ENCODE assay signal across 27 mouse cellular contexts in genomic region chr1:152169508-152169907, GRCm38 (mm10).
DNase-seq lines count a peak whose midpoint lies in the region; ATAC-seq and TF ChIP-seq lines count a peak whose summit lies in the region.
"Had no signal": no experiment of that assay in that cellular context is flagged by ENCODE, and none has a peak within 500 bp of the region (broad histone marks: within the 10 kb centered on the region; RNA-seq: fewer than 3 reads in every experiment).

No protein-coding gene starts in this region.

- no peak overlapping the region for H3K9ac ChIP-seq in midbrain, embryonic 11.5 days (ENCODE audit: low read length)
- no peak overlapping the region for H3K9ac ChIP-seq in midbrain, embryonic 16.5 days (ENCODE audit: low read depth, low read length)
- no peak overlapping the region for H3K9ac ChIP-seq in midbrain, embryonic 12.5 days (replicated peaks)
- H3K9ac ChIP-seq: embryonic facial prominence, embryonic 13.5 days; forebrain, embryonic 12.5 days; heart, embryonic 13.5 days; kidney, embryonic 15.5 days; limb, embryonic 13.5 days; lung, embryonic 15.5 days; neural tube, embryonic 13.5 days had no signal

- DNase-seq in gastrocnemius, adult 2 months: no peak
- no peak for DNase-seq in gastrocnemius, postnatal 14 days
- peak; percentile 89 for DNase-seq in midbrain, embryonic 11.5 days (ENCODE audit: low spot score, missing footprints)
- DNase-seq in right cerebral cortex, postnatal 36 days (ENCODE audit: low spot score in 2 of 2): no peak
- DNase-seq in MN1 (ENCODE audit: low spot score): no peak
- DNase-seq: adrenal gland, postnatal 10 days; B cell, adult 2 months; cerebellum, adult 11 months; cerebellum, postnatal 36 days; embryo, embryonic 11 days; heart, postnatal 10 days; kidney, adult 18-20 months; kidney, postnatal 36 days; right cerebral cortex, postnatal 14 days; thymus, postnatal 14 days had no signal

- no peak overlapping the region for H3K4me3 ChIP-seq in gastrocnemius, adult 2 months
- H3K4me3 ChIP-seq in midbrain, embryonic 11.5 days (ENCODE audit: low read depth, low read length): no peak overlapping the region
- no peak overlapping the region for H3K4me3 ChIP-seq in midbrain, embryonic 16.5 days (ENCODE audit: low read depth, low read length)
- no peak overlapping the region for H3K4me3 ChIP-seq in midbrain, embryonic 12.5 days
- H3K4me3 ChIP-seq: embryonic facial prominence, embryonic 13.5 days; forebrain, embryonic 12.5 days; heart, embryonic 13.5 days; kidney, embryonic 15.5 days; layer of hippocampus, adult 2 months; left cerebral cortex, adult 2 months; limb, embryonic 13.5 days; lung, embryonic 15.5 days; neural tube, embryonic 13.5 days had no signal

- peak; percentile 34; the same call in 1 of the 2 replicates for ATAC-seq in midbrain, embryonic 11.5 days (ENCODE audit: low FRiP score)
- no peak for ATAC-seq in midbrain, embryonic 16.5 days
- ATAC-seq in midbrain, embryonic 12.5 days (ENCODE audit: low FRiP score, low read depth): peak; percentile 10; the same call in 1 of the 2 replicates

- no peaks in the 10 kb centered on the region for H3K36me3 ChIP-seq in midbrain, embryonic 11.5 days (ENCODE audit: control insufficient read depth, insufficient read depth, low read length)
- no peaks in the 10 kb centered on the region for H3K36me3 ChIP-seq in midbrain, embryonic 16.5 days (ENCODE audit: control insufficient read depth, insufficient read depth, low read length)
- no peaks in the 10 kb centered on the region for H3K36me3 ChIP-seq in midbrain, embryonic 12.5 days
- H3K36me3 ChIP-seq: embryonic facial prominence, embryonic 13.5 days; forebrain, embryonic 12.5 days; heart, embryonic 13.5 days; kidney, embryonic 15.5 days; limb, embryonic 13.5 days; lung, embryonic 15.5 days; neural tube, embryonic 13.5 days had no signal

- intact Hi-C loops in gastrocnemius, adult 2 months (cut with DNase I): loop anchor here (5.0 kb wide), 1 partner anchor 77 kb away; the partner anchor contains the start of gene 1700025G04Rik
- intact Hi-C loops in gastrocnemius, postnatal 14 days (cut with DNase I; ENCODE audit: low total_unique reads): loop anchor here (10.0 kb wide), 1 partner anchor 75 kb away; the partner anchor contains the start of gene 1700025G04Rik

- H3K9me3 ChIP-seq in midbrain, embryonic 11.5 days (ENCODE audit: control insufficient read depth, low read length): no peaks in the 10 kb centered on the region
- H3K9me3 ChIP-seq in midbrain, embryonic 16.5 days (replicated peaks; ENCODE audit: control insufficient read depth, low read length, poor library complexity, severe bottlenecking): no peaks in the 10 kb centered on the region
- no peaks in the 10 kb centered on the region for H3K9me3 ChIP-seq in midbrain, embryonic 12.5 days
- H3K9me3 ChIP-seq: embryonic facial prominence, embryonic 13.5 days; forebrain, embryonic 12.5 days; heart, embryonic 13.5 days; kidney, embryonic 15.5 days; limb, embryonic 13.5 days; lung, embryonic 15.5 days; neural tube, embryonic 13.5 days had no signal

- TF ChIP-seq CTCF in gastrocnemius, adult 2 months (IDR thresholded peaks at IDR 0.05): no peak

- 81% methylated on average over 14 of the region's 14 CpGs for WGBS in midbrain, embryonic 11.5 days
- WGBS in midbrain, embryonic 16.5 days: 81% methylated on average over 14 of the region's 14 CpGs
- 77% methylated on average over 14 of the region's 14 CpGs for WGBS in midbrain, embryonic 12.5 days

- peak overlapping the region; percentile 92 for H3K27ac ChIP-seq in gastrocnemius, adult 2 months
- no peak overlapping the region for H3K27ac ChIP-seq in midbrain, embryonic 11.5 days (ENCODE audit: low read depth, low read length)
- no peak overlapping the region for H3K27ac ChIP-seq in midbrain, embryonic 16.5 days (ENCODE audit: low read length)
- H3K27ac ChIP-seq in midbrain, embryonic 12.5 days (replicated peaks): peak overlapping the region; percentile 30; the same call in 1 of the 2 replicates
- H3K27ac ChIP-seq: embryonic facial prominence, embryonic 13.5 days; forebrain, embryonic 12.5 days; kidney, embryonic 15.5 days; layer of hippocampus, adult 2 months; left cerebral cortex, adult 2 months; limb, embryonic 13.5 days; lung, embryonic 15.5 days; neural tube, embryonic 13.5 days had no signal

- H3K4me2 ChIP-seq in midbrain, embryonic 11.5 days: no peak overlapping the region
- no peak overlapping the region for H3K4me2 ChIP-seq in midbrain, embryonic 16.5 days (ENCODE audit: low read length)
- no peak overlapping the region for H3K4me2 ChIP-seq in midbrain, embryonic 12.5 days (replicated peaks)
- H3K4me2 ChIP-seq: embryonic facial prominence, embryonic 13.5 days; forebrain, embryonic 12.5 days; heart, embryonic 13.5 days; kidney, embryonic 15.5 days; limb, embryonic 13.5 days; liver, embryonic 11.5 days; lung, embryonic 15.5 days; neural tube, embryonic 13.5 days had no signal

- no peaks in the 10 kb centered on the region for H3K4me1 ChIP-seq in midbrain, embryonic 11.5 days (ENCODE audit: control insufficient read depth, insufficient read depth, low read length)
- H3K4me1 ChIP-seq in midbrain, embryonic 16.5 days (ENCODE audit: control insufficient read depth, insufficient read depth, low read length): peaks cover 21% of the 10 kb centered on the region
- peaks cover 38% of the 10 kb centered on the region for H3K4me1 ChIP-seq in midbrain, embryonic 12.5 days

- H3K27me3 ChIP-seq in midbrain, embryonic 11.5 days (ENCODE audit: control insufficient read depth, insufficient read depth, low read length): no peaks in the 10 kb centered on the region
- H3K27me3 ChIP-seq in midbrain, embryonic 16.5 days (ENCODE audit: control insufficient read depth, insufficient read depth, low read depth, low read length): no peaks in the 10 kb centered on the region
- no peaks in the 10 kb centered on the region for H3K27me3 ChIP-seq in midbrain, embryonic 12.5 days
- H3K27me3 ChIP-seq: embryonic facial prominence, embryonic 13.5 days; forebrain, embryonic 12.5 days; heart, embryonic 13.5 days; kidney, embryonic 15.5 days; limb, embryonic 13.5 days; lung, embryonic 15.5 days; neural tube, embryonic 13.5 days had no signal

Comparison
In these comparisons a context has a peak if more than half of its experiments do, and no peak if none do; other contexts are left out.
1. H3K27ac ChIP-seq: peak in gastrocnemius, adult 2 months (single experiment) and midbrain, embryonic 12.5 days (single experiment); none in midbrain, embryonic 11.5 days (single experiment) and midbrain, embryonic 16.5 days (single experiment).